Mouse (Mus musculus) layer of hippocampus, postnatal 14 days (tissue): ENCODE results near the gene Akr1c19. TPM values are rescaled to one million over a fixed set of nuclear protein-coding genes. Genes with fewer than 3 reads are reported as not detected.
"Not testable (repeated sequence)": the region's sequence is repeated elsewhere in the genome, so short reads cannot be mapped to it uniquely, and the experiment has no call there.

Source experiments
- DNase-seq, 2 experiments: peaks; one replicate each; pipeline ENCODE4 v3.0.0; 2021 to 2022; ENCODE audit warnings: low spot score in 2 of 2, mixed read lengths in 1 of 2
- total RNA-seq, 2 experiments: library from RNA; stranded (reverse); gene quantifications; 2 replicates each; pipeline ENCODE4 v1.2.3; 2021

The Akr1c19 gene
- total RNA-seq, 2 experiments from 2014 or later, result 0.18 TPM; not detected in 1

DNA sequence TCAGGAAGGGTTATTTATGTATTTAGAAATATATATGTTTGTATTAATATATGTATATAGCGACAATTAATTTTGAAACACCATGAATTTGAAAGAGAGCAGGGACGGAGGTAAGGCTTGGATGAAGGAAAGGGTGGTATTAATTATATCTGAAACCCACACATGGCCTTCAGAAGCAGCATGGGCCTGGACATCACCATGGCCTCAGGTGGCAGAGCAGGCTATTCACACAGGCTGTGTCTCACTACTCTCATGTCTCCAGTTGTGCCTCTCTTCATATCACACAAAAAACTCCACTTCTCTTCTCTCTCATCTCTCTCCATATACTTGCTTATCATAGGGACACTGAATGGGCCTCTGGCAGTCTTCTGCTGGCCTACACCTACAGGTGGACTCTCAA lies 37.0 kb downstream of the Akr1c19 start:
- DNase-seq, result not testable (repeated sequence)

DNA sequence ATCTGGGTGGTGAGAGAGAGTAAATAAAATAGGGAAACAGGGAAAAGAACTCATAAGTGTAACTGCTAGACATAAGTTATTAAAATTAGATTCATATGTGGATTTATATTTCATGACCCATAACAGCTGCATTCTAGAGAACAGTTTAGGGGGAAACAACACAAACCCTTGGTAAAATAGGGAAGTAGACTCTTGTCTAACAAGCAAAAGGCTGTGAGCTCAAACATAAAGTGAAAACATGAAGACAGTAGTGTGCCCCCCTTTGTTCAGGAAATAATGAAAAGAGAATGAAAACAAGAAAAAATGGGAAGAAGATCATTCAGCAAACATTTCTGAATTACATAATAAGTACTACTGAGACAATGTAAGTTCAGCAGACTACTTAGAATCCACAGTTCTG lies 42.4 kb downstream of the Akr1c19 start:
- DNase-seq, result no peak

GRCm38 (mm10) chr13:4277526-4277925 lies 49.0 kb downstream of the Akr1c19 start:
- DNase-seq, result no peak

GRCm38 (mm10) chr13:4279284-4279683 lies 50.8 kb downstream of the Akr1c19 start, which contains the start of gene Akr1c12:
Gene Akr1c12 (minus strand): TSS chr13:4279433.
- no peak for DNase-seq

DNA sequence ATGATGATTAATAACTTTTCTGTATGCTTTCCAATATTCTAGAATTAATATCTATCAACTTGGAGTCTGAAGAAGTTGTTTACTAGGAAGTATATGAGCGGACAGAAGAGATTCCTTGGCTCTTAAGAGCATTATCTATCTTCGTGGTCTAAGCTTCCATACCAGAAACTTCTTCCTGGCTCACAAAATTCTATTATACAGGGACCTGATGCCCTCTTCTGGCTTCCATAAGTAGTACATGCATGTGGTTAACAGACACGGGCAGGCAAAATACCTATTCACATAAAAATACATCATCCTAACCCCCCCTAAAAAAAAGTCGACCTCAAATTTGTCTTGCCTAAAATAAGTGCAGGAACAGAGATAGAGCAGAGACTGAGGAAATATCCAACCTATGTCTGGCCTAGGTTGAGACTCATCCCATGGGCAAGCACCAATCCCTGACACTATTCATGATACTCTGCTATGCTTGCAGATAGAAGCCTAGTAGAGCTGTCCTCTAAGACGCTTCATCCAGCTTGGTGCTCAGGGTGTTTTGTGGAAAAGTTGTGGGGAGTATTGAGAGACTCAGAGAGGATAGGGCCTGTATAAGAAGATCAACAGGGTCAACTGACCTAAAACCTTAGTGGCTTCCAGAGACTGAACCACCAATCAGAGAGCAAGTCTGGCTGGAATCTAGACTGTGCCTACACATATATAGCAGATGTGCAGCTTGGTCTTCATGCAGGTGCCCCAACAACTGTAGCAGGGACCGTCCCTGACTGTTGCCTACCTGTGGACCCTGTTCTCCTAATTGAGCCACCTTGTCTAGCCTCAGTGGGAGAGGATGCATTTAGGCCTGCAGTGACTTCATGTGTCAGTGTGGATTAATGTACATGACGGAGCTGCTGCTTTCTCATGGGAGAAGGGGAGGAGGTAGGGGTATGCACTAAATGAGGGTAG lies 53.2 kb downstream of the Akr1c19 start:
- DNase-seq, result peak; percentile 15 to 52

DNA sequence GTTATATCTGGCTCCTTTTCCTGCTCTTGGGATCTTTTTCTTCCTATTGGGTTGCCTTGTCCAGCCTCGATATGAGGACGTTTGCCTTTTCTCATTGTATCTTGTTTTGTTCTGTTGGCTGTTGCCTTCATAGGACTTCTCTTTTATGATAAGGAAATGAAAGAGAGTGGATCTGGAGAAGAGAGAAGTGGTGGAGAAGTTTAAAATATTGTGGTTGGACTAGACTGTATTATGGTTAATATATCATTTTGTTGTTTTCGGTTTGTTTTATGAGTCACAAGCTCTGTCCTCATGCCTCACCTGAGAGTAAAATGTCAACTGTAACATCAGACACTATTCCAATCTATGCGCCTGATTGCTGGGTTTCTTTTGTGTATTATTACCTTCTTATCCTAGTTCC lies 68.5 kb downstream of the Akr1c19 start:
- DNase-seq, result no peak

Other genes starting within 250 kb of the Akr1c19 start
- 1 to 10 TPM; 1.8 to 2.1 TPM for gene Akr1c14, start 179.7 kb upstream of the Akr1c19 start, total RNA-seq
- gene Akr1c18, start 78.0 kb upstream of the Akr1c19 start, total RNA-seq, result 1 to 10 TPM; 2.1 to 2.7 TPM
- gene Akr1c13, start 37.5 kb upstream of the Akr1c19 start, total RNA-seq, result 1 to 10 TPM in 1 of 2 experiments, under 1 TPM in 1; 0.35 to 1.7 TPM
- not detected for gene Akr1c12, start 50.7 kb downstream of the Akr1c19 start, total RNA-seq
- not detected for gene Akr1c6, start 205.6 kb downstream of the Akr1c19 start, total RNA-seq